Mouse (Mus musculus) megakaryocyte, embryonic 14.5 days (primary cell): ENCODE results near the gene Pcare.

Experiments used
- FLI1 ChIP-seq: IDR thresholded peaks from 2 replicates; pipeline ENCODE4 v1.6.1; 2012; ENCODE audit warnings: low read length, inconsistent platforms, mixed read lengths
- GATA1 ChIP-seq: IDR thresholded peaks from 3 replicates; pipeline ENCODE4 v1.6.1; 2012; ENCODE audit warnings: mixed read lengths, low read length, inconsistent platforms, borderline replicate concordance

GRCm38 (mm10) chr17:71712279-71712678 is 40.4 kb downstream of the Pcare start:
- TF ChIP-seq GATA1 (no peak), FLI1 (no peak)
